Mouse (Mus musculus) 3T3-L1 (cell line): ENCODE results near the gene Rgs3.
A peak's percentile ranks its signal among the peaks of the same experiment; 100 is the strongest.
"Not testable (repeated sequence)": the region's sequence is repeated elsewhere in the genome, so short reads cannot be mapped to it uniquely, and the experiment has no call there.

ENCODE experiments used
- DNase-seq: peaks from one replicate; pipeline ENCODE4 v3.0.0-alpha.2; 2015; ENCODE audit warnings: low read depth, low spot score

Gene Rgs3

GRCm38 (mm10) chr4:62551966-62552365 lies 7.7 kb upstream of the Rgs3 start:
- DNase-seq = no peak

DNA sequence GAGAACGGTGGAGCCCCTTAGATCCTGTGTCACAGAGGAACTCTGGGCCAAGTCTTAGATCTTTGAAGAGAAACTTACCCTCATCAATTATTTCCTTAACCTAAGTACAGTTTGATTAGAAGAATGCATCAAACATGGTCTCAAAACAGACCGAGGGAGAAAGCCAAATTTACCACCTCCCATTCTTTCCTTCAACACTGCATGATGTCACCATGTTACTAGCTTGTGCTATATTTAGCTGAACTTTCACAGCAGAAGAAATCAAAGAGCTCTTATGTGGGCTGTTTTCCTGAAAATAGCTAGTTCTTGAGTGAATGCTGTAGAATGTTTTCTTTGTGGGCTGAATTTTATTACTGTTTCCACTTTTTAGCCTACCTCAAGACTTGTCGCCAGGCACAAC lies 2.2 kb upstream of the Rgs3 start:
- DNase-seq = no peak

DNA sequence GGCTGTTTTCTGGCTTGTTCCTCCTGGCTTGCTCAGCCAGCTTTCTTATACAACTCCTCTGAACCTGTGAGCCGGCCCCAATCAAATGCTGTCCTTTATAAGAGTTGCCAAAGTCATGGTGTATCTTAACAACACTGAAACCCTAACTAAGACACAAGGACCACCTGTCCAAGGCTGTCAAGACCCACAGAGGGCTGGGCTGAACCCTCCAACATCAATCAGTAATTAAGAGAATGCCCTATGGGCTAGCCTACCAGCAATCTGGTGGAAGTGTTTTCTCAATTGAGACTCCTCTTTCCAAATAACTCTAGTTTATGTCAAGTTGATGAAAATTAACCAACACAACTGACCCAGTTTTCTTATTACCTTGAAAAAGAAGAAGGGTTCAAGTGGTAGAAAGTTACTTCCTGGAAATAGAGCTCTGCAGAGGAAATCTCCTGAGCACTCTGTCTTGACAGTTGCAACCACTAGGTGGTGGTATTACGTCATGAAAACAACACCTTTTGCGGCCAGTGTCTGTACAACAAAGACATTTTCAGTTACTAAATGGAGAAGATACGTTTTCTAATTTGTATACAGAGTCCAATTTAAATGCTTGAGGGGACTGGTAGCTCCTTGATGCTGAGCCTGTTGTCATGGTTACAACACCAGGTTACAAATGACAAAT lies 1.4 kb downstream of the Rgs3 start:
- peak; percentile 86 for DNase-seq

GRCm38 (mm10) chr4:62561630-62562001 lies 2.0 kb downstream of the Rgs3 start:
- DNase-seq = no peak

GRCm38 (mm10) chr4:62562006-62562405 lies 2.4 kb downstream of the Rgs3 start:
- no peak for DNase-seq

DNA sequence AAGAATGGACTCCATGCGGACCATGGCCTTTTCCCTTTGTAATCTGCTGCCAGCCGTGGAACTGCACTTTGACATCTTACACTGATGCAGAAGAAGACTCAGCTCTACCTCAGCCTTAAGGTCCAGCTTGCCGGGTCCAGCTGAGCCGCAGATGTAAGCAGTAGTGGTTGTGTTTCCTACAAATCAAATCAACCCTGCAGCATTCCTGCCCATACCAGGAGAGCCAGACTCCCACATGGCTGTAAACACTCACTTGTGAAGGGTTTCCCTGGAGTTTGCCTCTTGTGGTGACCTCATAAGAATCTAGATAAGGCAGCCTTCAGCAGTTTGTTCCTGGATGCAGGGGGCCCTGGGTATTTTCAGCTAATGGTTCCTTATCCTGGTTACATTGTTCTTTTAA lies 6.9 kb downstream of the Rgs3 start:
- no peak for DNase-seq

GRCm38 (mm10) chr4:62567696-62568095 lies 8.0 kb downstream of the Rgs3 start:
- DNase-seq = no peak

DNA sequence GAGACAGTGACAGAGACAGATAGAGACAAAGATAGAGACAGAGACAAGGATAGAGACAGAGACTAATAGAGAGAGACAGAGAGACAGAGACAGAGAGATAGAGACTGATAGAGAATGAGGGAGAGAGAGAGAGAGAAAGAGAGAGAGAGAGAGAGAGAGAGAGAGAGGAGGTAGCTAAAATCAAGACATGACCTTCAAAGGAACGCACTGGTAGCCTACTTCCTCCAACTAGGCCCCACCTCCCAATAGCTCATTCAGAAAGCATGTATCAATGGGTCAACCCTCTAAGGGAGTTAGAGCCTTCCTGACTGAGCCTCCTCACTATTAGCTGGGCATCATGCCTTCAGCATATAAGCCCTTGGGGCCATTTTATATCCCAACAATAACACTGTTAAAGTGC lies 8.7 kb downstream of the Rgs3 start:
- no peak for DNase-seq

GRCm38 (mm10) chr4:62569603-62570002 lies 10.0 kb downstream of the Rgs3 start:
- DNase-seq = no peak

- DNase-seq = no peak
Measured at GRCm38 (mm10) chr4:62570029-62570428, 10.4 kb downstream of the Rgs3 start.

- DNase-seq = no peak
Measured at GRCm38 (mm10) chr4:62582365-62583264, 23.0 kb downstream of the Rgs3 start.

- no peak for DNase-seq
Measured at GRCm38 (mm10) chr4:62583265-62584092, 23.8 kb downstream of the Rgs3 start.

DNA sequence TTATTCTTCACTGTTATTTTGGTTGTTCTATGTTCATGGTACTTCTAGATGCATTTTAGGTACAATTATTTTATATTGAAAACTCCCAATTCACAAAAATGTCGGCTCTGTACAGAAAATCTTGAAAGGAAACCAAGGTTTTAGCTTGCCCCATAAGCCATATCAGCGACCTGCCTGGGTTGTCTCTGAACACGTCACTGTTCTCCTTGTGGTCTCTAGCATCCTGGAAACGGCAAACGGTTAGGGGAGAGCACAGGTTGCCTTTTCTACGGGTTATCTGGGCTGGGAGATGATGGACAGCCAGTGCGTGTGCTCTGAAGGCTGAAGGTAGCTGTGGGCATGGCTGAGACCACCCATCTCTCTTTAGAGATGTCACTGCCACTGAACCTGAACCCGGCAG lies 27.4 kb downstream of the Rgs3 start:
- no peak for DNase-seq

DNA sequence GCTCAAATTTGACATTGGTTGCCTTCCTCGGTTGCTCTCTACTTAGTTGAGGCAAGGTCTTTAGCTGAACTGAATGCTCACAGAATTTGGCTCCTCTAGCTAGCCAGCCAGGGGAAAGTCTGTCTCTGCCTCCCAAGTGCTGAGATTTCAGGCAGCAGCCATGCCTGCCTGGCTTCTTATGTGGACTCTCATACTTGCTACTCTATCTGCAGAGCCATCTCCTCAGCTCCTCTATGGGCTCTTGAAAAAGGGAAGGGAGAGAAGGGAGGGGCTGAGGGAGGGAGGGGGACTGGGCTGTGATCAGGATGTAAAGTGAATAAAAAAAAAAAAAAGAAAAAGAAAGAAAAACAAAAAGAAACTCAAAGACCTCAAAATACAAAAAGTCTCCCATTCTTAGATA lies 31.2 kb downstream of the Rgs3 start:
- no peak for DNase-seq

- DNase-seq = no peak
Measured at GRCm38 (mm10) chr4:62591326-62591725, 31.7 kb downstream of the Rgs3 start.

DNA sequence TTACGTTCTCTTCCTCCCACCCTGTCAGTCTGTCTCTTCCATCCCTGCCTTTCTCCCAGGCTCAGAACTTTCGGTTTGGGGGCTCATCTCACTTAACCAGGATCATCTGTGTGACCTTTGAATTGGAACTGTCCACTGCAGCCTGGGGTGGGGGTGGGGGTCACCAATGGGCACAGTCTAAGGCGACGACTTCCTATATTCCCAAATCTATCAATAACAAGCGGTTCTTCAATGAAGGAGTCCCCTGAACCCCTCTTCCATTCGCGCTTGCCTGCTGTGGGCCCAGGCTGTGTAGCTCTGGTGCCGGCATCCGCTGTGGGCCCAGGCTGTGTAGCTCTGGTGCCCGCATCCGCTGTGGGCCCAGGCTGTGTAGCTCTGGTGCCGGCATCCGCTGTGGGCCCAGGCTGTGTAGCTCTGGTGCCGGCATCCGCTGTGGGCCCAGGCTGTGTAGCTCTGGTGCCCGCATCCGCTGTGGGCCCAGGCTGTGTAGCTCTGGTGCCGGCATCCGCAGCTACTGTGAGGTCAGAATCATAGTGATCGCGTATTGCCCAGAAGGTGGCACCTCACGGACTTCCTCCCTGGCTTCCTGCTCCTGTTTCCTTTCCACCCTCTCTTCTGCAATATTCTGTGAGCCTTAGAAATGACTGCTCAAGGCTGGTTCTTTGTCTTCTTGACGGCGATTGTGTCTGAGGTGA lies 34.0 kb downstream of the Rgs3 start:
- DNase-seq = not testable (repeated sequence)

DNA sequence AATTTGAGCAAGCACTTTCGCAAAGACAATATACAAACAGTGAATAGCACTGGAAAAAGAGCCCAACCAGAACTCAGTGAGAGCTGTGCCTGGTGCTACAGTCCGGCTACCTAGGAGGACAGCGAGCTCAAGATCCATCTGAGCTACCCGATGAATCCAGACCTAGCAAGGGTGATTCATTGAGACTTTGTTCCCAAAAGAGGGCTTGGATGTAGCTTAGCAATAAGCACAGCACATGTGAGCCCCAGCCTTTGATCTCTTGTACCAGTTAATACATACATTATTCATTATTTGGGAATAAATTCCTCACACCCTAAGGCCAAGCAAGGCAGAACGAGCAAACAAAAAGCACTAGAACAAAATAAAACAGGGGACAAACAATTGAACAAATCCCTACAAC lies 34.8 kb downstream of the Rgs3 start:
- no peak for DNase-seq

GRCm38 (mm10) chr4:62596051-62596450 lies 36.4 kb downstream of the Rgs3 start:
- peak; percentile 79 for DNase-seq

DNA sequence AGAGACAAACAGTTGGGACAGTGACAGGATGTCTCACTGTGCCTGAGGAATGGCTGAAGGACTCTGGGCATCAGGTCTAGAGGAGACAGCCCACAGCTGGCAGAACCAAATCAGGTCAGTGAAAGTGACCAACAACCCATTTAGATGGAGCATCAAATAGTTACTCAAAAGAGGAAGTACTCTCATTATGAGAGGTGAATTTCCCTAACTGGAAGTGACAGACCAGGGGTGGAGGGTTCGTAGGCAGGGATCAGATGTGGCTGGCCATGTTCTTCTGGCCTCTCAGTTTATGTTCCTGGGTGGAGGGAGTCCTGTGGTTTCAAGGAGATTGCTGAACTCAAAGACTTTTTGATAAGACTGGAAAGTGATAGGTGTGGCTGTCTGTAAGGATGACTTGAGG lies 40.9 kb downstream of the Rgs3 start:
- no peak for DNase-seq

- DNase-seq = no peak
Measured at GRCm38 (mm10) chr4:62603607-62604006, 44.0 kb downstream of the Rgs3 start.

- DNase-seq = no peak
Measured at GRCm38 (mm10) chr4:62604094-62604493, 44.4 kb downstream of the Rgs3 start.
